Mouse (Mus musculus) duodenum, adult 2 months (tissue): ENCODE measurements around the gene Acod1. TPM values are rescaled to one million over a fixed set of nuclear protein-coding genes. Genes with fewer than 3 reads are reported as not detected.

Experiments used
- polyA plus RNA-seq: library from polyadenylated mRNA; depleted of rRNA; stranded (reverse); fragments of >200 nt; gene quantifications from 2 replicates; pipeline ENCODE4 v1.2.3, GENCODE M21; 2012; ENCODE audit warnings: low replicate concordance; rRNA removed

Acod1 gene
- 0.09 TPM in 1 of 2 replicates, not detected in the other for polyA plus RNA-seq

GRCm38 (mm10) chr14:103046677-103047076 lies at the start of gene Acod1:
Gene Acod1 (plus strand): TSS chr14:103046977.

GRCm38 (mm10) chr14:103069864-103070611 lies 23.3 kb downstream of the Acod1 start, which contains the start of gene Cln5:
Gene Cln5 (plus strand): TSS chr14:103070216.

GRCm38 (mm10) chr14:103099238-103099933 lies 52.6 kb downstream of the Acod1 start, which contains the start of gene Fbxl3:
Gene Fbxl3 (minus strand): TSS chr14:103099566.

Other genes with a start within 250 kb of the Acod1 start
- 13.8 and 14.2 TPM in 2 replicates for gene Kctd12, start 64.3 kb upstream of the Acod1 start, polyA plus RNA-seq
- gene Cln5, start 23.2 kb downstream of the Acod1 start, polyA plus RNA-seq, result 9.0 and 14.7 TPM in 2 replicates
- 21.4 and 36.4 TPM in 2 replicates for gene Fbxl3, start 52.6 kb downstream of the Acod1 start, polyA plus RNA-seq